Mouse (Mus musculus) forebrain, embryonic 16.5 days (tissue): ENCODE results near the gene Cntnap2. TPM values are rescaled to one million over a fixed set of nuclear protein-coding genes. Genes with fewer than 3 reads are reported as not detected.
A peak's percentile ranks its signal among the peaks of the same experiment; 100 is the strongest.
"Not testable (repeated sequence)": the region's sequence is repeated elsewhere in the genome, so short reads cannot be mapped to it uniquely, and the experiment has no call there.

Experiments
- ATAC-seq: fragments of 200-750 bp; cut with Nextera tagmentation; 2 replicates; pipeline ENCODE4 v1.8.0; 2017; ENCODE audit warnings: mild to moderate bottlenecking, moderate library complexity
- H3K27ac ChIP-seq: fragments of 300-500 bp; sonication (generic); 2 replicates; pipeline ENCODE4 v1.5.1; 2014; ENCODE audit warnings: low read length, control low read depth
- H3K27me3 ChIP-seq: fragments of 300-500 bp; sonication (generic); replicated peaks from 2 replicates; pipeline ENCODE4 v1.6.1; 2014; ENCODE audit warnings: low read length; ENCODE audit not compliant: control insufficient read depth, insufficient read depth
- H3K36me3 ChIP-seq: fragments of 300-500 bp; sonication (generic); 2 replicates; pipeline ENCODE4 v1.6.1; 2014; ENCODE audit not compliant: control insufficient read depth, insufficient read depth
- H3K4me1 ChIP-seq: fragments of 300-500 bp; sonication (generic); replicated peaks from 2 replicates; pipeline ENCODE4 v1.6.1; 2014; ENCODE audit warnings: low read length; ENCODE audit not compliant: control insufficient read depth, insufficient read depth
- H3K4me2 ChIP-seq: fragments of 300-500 bp; sonication (generic); 2 replicates; pipeline ENCODE4 v1.6.1; 2014; ENCODE audit warnings: mild to moderate bottlenecking, low read length, control low read depth
- H3K4me3 ChIP-seq: fragments of 300-500 bp; sonication (generic); replicated peaks from 2 replicates; pipeline ENCODE4 v1.5.1; 2014; ENCODE audit warnings: mild to moderate bottlenecking, low read length, control low read depth
- H3K9ac ChIP-seq: fragments of 300-500 bp; sonication (generic); replicated peaks from 2 replicates; pipeline ENCODE4 v1.6.1; 2014; ENCODE audit warnings: low read depth, low read length, control low read depth
- H3K9me3 ChIP-seq: fragments of 300-500 bp; sonication (generic); 2 replicates; pipeline ENCODE4 v1.6.1; 2016; ENCODE audit warnings: low read length; ENCODE audit not compliant: control insufficient read depth
- WGBS: fragments of 180-500 bp; shearing (Covaris S2); extraction: QIAGEN DNeasy Blood & Tissue Kit; methylation state at CpG from one replicate; pipeline ENCODE4 v1.1.7; 2014; 5-methylcytosine and 5-hydroxymethylcytosine counted together
- polyA plus RNA-seq: library from polyadenylated mRNA; unstranded; fragments of >200 nt; fragmentation: Nextera tagmentation; extraction: Ambion mirVana; gene quantifications from 2 replicates; pipeline ENCODE4 v1.2.1, GENCODE M21; 2015

Gene Cntnap2
- polyA plus RNA-seq, 1 experiment from 2014 or later: 72.7 TPM

DNA sequence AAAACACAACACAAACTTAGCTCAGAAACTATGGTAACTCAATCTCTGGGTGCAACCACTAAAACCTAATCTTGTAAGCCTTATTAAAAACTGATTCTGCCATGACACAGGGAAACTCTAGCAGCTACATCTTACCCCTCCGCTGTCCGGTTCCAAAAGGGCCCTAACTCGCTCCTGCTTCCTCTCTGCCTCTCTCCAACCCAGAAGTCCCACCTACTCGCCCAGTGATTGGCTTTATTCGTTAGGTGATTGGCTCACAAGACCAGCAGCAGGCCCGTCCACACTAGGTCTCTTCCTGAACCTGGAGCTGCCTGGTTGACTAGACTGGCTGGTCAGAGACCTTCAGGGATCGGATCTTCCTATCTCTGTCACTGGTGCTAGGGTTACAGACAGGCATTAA, 2131.1 kb downstream of the Cntnap2 start:
- no peak for ATAC-seq
- WGBS: 84% methylated on average over 7 of the region's 7 CpGs
- Histone ChIP-seq H3K4me3 (no peak overlapping the region), H3K27ac (no peak overlapping the region), H3K9me3 (no peaks in the 10 kb centered on the region), H3K27me3 (no peaks in the 10 kb centered on the region), H3K4me1 (no peaks in the 10 kb centered on the region), H3K9ac (no peak overlapping the region), H3K4me2 (no peak overlapping the region), H3K36me3 (no peaks in the 10 kb centered on the region)

GRCm38 (mm10) chr6:47191277-47191800, 2132.2 kb downstream of the Cntnap2 start:
- no peak overlapping the region for H3K4me3 ChIP-seq
- no peaks in the 10 kb centered on the region for H3K36me3 ChIP-seq
- no peaks in the 10 kb centered on the region for H3K27me3 ChIP-seq
- no peaks in the 10 kb centered on the region for H3K9me3 ChIP-seq
- no peak overlapping the region for H3K9ac ChIP-seq
- no peak overlapping the region for H3K4me2 ChIP-seq
- WGBS: 13% methylated on average over 7 of the region's 7 CpGs
- no peak overlapping the region for H3K27ac ChIP-seq
- H3K4me1 ChIP-seq: no peaks in the 10 kb centered on the region
- no peak for ATAC-seq

DNA sequence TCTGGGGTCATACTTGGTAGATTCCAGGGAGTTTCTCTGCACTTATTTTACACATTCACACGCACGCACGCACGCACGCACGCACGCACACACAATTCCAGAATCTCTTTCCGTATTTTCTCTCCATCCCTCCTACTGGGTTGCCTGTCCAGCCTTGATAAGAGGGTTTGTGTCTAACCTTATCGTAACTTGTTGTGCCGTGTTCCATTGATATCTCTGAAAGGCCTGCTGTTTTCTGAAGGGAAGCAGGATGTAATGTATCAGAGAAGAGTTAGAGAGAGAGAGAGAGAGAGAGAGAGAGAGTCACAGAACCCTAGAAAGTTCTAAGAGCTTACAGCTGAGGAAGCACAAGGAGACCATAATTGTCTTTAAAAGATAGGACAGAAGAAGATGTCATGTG, 2132.8 kb downstream of the Cntnap2 start:
- no peak for ATAC-seq
- Histone ChIP-seq H3K9me3 (no peaks in the 10 kb centered on the region), H3K9ac (no peak overlapping the region), H3K4me1 (no peaks in the 10 kb centered on the region), H3K4me3 (no peak overlapping the region), H3K36me3 (no peaks in the 10 kb centered on the region), H3K4me2 (no peak overlapping the region), H3K27ac (no peak overlapping the region), H3K27me3 (no peaks in the 10 kb centered on the region)
- 80% methylated on average over 10 of the region's 10 CpGs for WGBS

GRCm38 (mm10) chr6:47192478-47192877, 2133.3 kb downstream of the Cntnap2 start:
- Histone ChIP-seq H3K36me3 (no peaks in the 10 kb centered on the region), H3K4me3 (no peak overlapping the region), H3K27ac (no peak overlapping the region), H3K4me1 (no peaks in the 10 kb centered on the region), H3K27me3 (no peaks in the 10 kb centered on the region), H3K9me3 (no peaks in the 10 kb centered on the region), H3K4me2 (no peak overlapping the region), H3K9ac (no peak overlapping the region)
- ATAC-seq: peak; percentile 31; the same call in 1 of the 2 replicates
- WGBS: 81% methylated on average over 9 of the region's 9 CpGs

DNA sequence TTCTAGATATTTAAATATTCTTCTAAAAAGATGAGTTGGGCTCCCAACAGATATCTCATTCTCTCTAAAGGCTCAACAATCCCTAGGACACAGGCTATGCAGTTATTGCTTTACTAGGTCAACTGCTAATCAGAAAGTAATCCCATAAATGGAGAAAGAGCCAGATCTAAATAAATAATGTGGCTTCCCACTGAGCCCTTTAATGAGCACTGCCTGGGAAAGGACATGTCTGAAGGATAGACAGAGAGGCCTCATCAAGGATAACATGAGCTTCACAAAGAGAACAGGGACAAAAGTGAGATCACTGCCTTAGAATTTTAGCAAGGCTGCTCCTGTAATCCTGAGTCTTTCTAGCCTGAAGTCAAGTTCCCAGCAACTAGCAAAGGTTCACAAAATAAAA, 2138.4 kb downstream of the Cntnap2 start:
- Histone ChIP-seq H3K27ac (no peak overlapping the region), H3K36me3 (no peaks in the 10 kb centered on the region), H3K27me3 (no peaks in the 10 kb centered on the region), H3K9ac (no peak overlapping the region), H3K4me2 (no peak overlapping the region), H3K4me1 (no peaks in the 10 kb centered on the region), H3K4me3 (no peak overlapping the region), H3K9me3 (no peaks in the 10 kb centered on the region)
- ATAC-seq: no peak

DNA sequence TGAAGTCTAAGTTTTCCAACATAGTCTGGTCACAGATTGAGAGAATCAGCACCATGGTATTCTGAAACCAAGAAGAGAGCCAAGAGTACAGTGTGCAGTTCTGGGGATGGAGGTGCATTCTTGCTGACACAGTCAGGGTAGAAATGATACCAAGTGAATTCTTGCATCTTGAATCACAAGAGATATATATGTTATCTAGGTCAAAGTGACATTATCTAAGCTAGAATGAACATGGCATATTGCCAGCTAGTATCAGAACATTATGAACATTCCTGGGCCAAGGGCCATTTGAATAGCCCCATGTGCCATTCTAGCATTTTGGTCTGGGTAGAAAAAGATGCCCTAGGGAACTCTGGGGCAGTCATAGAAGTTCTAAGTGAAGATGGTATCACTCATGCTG, 2141.5 kb downstream of the Cntnap2 start:
- Histone ChIP-seq H3K27me3 (no peaks in the 10 kb centered on the region), H3K9me3 (no peaks in the 10 kb centered on the region), H3K4me2 (no peak overlapping the region), H3K36me3 (no peaks in the 10 kb centered on the region), H3K27ac (no peak overlapping the region), H3K4me3 (no peak overlapping the region), H3K9ac (no peak overlapping the region), H3K4me1 (no peaks in the 10 kb centered on the region)
- ATAC-seq: no peak

GRCm38 (mm10) chr6:47208031-47208430, 2148.9 kb downstream of the Cntnap2 start:
- Histone ChIP-seq H3K4me1 (no peaks in the 10 kb centered on the region), H3K9me3 (no peaks in the 10 kb centered on the region), H3K27me3 (no peaks in the 10 kb centered on the region), H3K27ac (no peak overlapping the region), H3K9ac (no peak overlapping the region), H3K4me2 (no peak overlapping the region), H3K36me3 (no peaks in the 10 kb centered on the region), H3K4me3 (no peak overlapping the region)
- ATAC-seq: no peak
- 81% methylated on average over 1 of the region's 1 CpGs for WGBS

GRCm38 (mm10) chr6:47214731-47215130, 2155.6 kb downstream of the Cntnap2 start:
- H3K4me1 ChIP-seq: no peaks in the 10 kb centered on the region
- H3K9me3 ChIP-seq: no peaks in the 10 kb centered on the region
- H3K9ac ChIP-seq: no peak overlapping the region
- H3K36me3 ChIP-seq: no peaks in the 10 kb centered on the region
- H3K27me3 ChIP-seq: no peaks in the 10 kb centered on the region
- H3K27ac ChIP-seq: no peak overlapping the region
- ATAC-seq: no peak
- H3K4me3 ChIP-seq: no peak overlapping the region
- no peak overlapping the region for H3K4me2 ChIP-seq

GRCm38 (mm10) chr6:47223578-47223977, 2164.4 kb downstream of the Cntnap2 start:
- not testable (repeated sequence) for H3K27ac ChIP-seq, H3K36me3 ChIP-seq, H3K4me3 ChIP-seq, H3K9ac ChIP-seq, H3K4me2 ChIP-seq, H3K9me3 ChIP-seq, H3K27me3 ChIP-seq, ATAC-seq, H3K4me1 ChIP-seq
- 63% methylated on average over 1 of the region's 1 CpGs for WGBS

- not testable (repeated sequence) for H3K9ac ChIP-seq, H3K4me3 ChIP-seq
- WGBS: 86% methylated on average over 3 of the region's 3 CpGs
Measured at GRCm38 (mm10) chr6:47225391-47225790, 2166.2 kb downstream of the Cntnap2 start.

More at GRCm38 (mm10) chr6:47225391-47225790, 2166.2 kb downstream of the Cntnap2 start:
- H3K36me3 ChIP-seq, ATAC-seq, H3K27me3 ChIP-seq, H3K27ac ChIP-seq, H3K4me2 ChIP-seq, H3K9me3 ChIP-seq: not testable (repeated sequence)
- H3K4me1 ChIP-seq: peaks cover 13% of the 10 kb centered on the region
